Mouse (Mus musculus) limb, embryonic 14.5 days (tissue): ENCODE data around the gene Smg7. TPM values are rescaled to one million over a fixed set of nuclear protein-coding genes. Genes with fewer than 3 reads are reported as not detected.

ENCODE experiments used
- ATAC-seq: fragments of 200-750 bp; cut with Nextera tagmentation; 2 replicates; pipeline ENCODE4 v1.8.0; 2017; ENCODE audit warnings: low read depth, moderate number of reproducible peaks, moderate TSS enrichment; ENCODE audit not compliant: low FRiP score
- DNase-seq: peaks from one replicate; pipeline ENCODE4 v3.0.0-alpha.2; 2015; ENCODE audit warnings: low spot score
- H3K27ac ChIP-seq: fragments of 300-500 bp; sonication (generic); replicated peaks from 2 replicates; pipeline ENCODE4 v1.5.1; 2014; ENCODE audit warnings: low read depth, mild to moderate bottlenecking, low read length, moderate library complexity, mixed read lengths
- H3K27me3 ChIP-seq: fragments of 300-500 bp; sonication (generic); 2 replicates; pipeline ENCODE4 v1.6.1; 2014; ENCODE audit warnings: low read length, mixed read lengths; ENCODE audit not compliant: control insufficient read depth, insufficient read depth
- H3K36me3 ChIP-seq: fragments of 300-500 bp; sonication (generic); 2 replicates; pipeline ENCODE4 v1.6.1; 2014; ENCODE audit warnings: mild to moderate bottlenecking, low read length, moderate library complexity, mixed read lengths; ENCODE audit not compliant: control insufficient read depth, insufficient read depth
- H3K4me1 ChIP-seq: fragments of 300-500 bp; sonication (generic); 2 replicates; pipeline ENCODE4 v1.6.1; 2014; ENCODE audit warnings: antibody characterized with exemption, low read length, mixed read lengths; ENCODE audit not compliant: control insufficient read depth, insufficient read depth
- H3K4me2 ChIP-seq: fragments of 300-500 bp; sonication (generic); replicated peaks from 2 replicates; pipeline ENCODE4 v1.6.1; 2014; ENCODE audit warnings: low read depth, mild to moderate bottlenecking, low read length, moderate library complexity; ENCODE audit not compliant: severe bottlenecking
- H3K4me3 ChIP-seq: fragments of 300-500 bp; sonication (generic); replicated peaks from 2 replicates; pipeline ENCODE4 v1.5.1; 2014; ENCODE audit warnings: low read length
- H3K9ac ChIP-seq: fragments of 300-500 bp; sonication (generic); 2 replicates; pipeline ENCODE4 v1.6.1; 2014; ENCODE audit warnings: mild to moderate bottlenecking, low read depth, low read length, moderate library complexity; ENCODE audit not compliant: severe bottlenecking
- H3K9me3 ChIP-seq: fragments of 300-500 bp; sonication (generic); 2 replicates; pipeline ENCODE4 v1.6.1; 2016; ENCODE audit warnings: low read length; ENCODE audit not compliant: control insufficient read depth
- POLR2A ChIP-seq: fragments of 200-500 bp; IDR thresholded peaks from 2 replicates; pipeline ENCODE4 v1.8.0; 2012; ENCODE audit warnings: inconsistent platforms, mild to moderate bottlenecking, moderate library complexity, borderline replicate concordance; ENCODE audit not compliant: insufficient read depth, insufficient read length; ENCODE audit errors: extremely low read depth
- WGBS: fragments of 180-500 bp; shearing (Covaris S2); extraction: QIAGEN DNeasy Blood & Tissue Kit; methylation state at CpG from one replicate; pipeline ENCODE4 v1.1.7; 2014; 5-methylcytosine and 5-hydroxymethylcytosine counted together
- polyA plus RNA-seq, 2 experiments: library from polyadenylated mRNA; depleted of rRNA in 1 of 2; stranded (reverse) in 1 of 2; unstranded in 1 of 2; fragments of >200 nt; fragmentation: Nextera tagmentation in 1 of 2; extraction: Ambion mirVana in 1 of 2; gene quantifications; 2 replicates each; pipeline versions ENCODE4 v1.2.1 to v1.2.3; 2012 to 2014

The Smg7 gene
- polyA plus RNA-seq, 2 experiments: 30.0 to 37.3 TPM

DNA sequence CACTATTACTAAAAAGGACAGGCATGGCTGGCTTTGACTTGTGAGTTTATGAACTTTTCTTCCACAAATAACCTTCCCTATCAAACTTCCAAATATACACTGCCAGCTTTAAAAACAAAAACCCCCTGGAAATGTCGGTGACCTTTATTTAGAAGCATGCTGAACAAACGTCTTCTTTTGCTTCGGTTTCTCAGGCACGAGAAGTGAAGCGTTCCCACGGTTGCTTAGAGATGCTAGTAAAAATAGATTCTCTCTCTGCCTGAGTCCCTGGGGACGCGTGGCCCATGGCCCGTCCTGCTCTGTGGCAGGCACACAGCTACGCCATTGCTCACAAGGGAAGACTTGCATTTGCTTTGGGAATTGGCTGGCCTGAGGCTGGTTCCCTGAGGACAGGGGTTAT lies 84.7 kb downstream of the Smg7 start:
- Histone ChIP-seq H3K36me3 (no peaks in the 10 kb centered on the region), H3K4me1 (no peaks in the 10 kb centered on the region), H3K27ac (no peak overlapping the region), H3K27me3 (no peaks in the 10 kb centered on the region), H3K4me2 (no peak overlapping the region), H3K9me3 (no peaks in the 10 kb centered on the region), H3K9ac (no peak overlapping the region), H3K4me3 (no peak overlapping the region)
- ATAC-seq (no peak), DNase-seq (no peak)
- TF ChIP-seq POLR2A: no peak
- 55% methylated on average over 10 of the region's 10 CpGs for WGBS

DNA sequence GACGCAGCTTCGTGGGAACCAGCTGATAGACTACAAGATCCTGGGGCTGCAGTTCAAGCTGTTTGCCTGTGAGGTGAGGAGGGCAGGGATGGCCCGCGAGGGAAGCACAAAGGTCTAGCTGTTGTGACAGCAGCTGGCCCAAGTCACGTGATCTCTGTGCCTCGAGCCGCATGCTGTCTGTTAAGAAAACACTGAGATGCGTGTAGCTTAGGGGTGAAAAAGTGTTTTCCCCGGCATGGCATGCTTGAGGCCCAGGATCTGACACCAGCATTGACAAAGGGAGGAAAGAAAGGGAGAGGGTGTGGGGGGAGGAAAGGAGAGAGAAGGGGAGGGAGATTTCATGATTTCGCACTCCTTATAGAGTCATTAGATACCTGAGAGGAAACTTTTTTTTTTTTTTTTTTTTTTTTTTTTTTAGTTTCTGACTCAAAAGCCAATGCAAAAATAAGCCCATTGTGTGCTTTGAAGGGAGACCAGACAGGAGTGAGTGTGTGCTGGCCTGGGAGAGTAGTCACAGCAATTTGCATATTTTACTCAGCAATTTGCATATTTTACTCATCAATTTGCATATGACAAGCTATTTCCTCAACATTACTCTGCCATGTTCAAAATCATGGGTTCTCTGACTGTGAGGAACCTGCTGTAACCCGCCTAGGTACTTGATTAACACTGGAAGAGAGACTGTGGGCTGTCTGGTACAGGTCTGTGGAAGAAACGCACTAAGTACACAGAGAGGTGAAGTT lies 85.2 kb downstream of the Smg7 start:
- TF ChIP-seq POLR2A: no peak
- Histone ChIP-seq H3K4me3 (no peak overlapping the region), H3K27me3 (no peaks in the 10 kb centered on the region), H3K4me1 (no peaks in the 10 kb centered on the region), H3K4me2 (no peak overlapping the region), H3K9ac (no peak overlapping the region), H3K36me3 (no peaks in the 10 kb centered on the region), H3K27ac (no peak overlapping the region), H3K9me3 (no peaks in the 10 kb centered on the region)
- DNase-seq: no peak
- WGBS: 34% methylated on average over 12 of the region's 12 CpGs
- no peak for ATAC-seq

DNA sequence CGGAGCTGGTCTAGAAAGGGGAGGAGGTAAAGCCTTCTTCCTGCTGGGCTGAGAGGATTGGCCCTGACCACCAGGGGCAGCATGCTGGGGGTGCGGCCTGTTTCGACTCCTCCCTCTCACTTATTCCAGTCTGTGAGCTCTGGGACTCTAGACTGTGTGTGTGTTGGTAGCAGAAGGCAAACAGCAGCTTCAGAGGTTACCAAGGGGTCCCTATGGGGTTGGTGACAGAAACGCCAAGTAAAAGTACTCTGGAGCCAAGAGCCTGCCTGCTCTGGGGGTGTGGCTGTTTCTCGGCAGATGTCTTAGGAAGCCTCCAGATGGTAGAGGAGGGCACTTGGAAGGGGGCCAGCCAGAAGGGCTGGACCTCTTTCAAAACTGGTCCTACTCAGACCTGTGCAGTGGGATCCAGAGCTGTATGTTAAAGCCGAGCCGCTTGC lies 87.2 kb downstream of the Smg7 start:
- Histone ChIP-seq H3K36me3 (no peaks in the 10 kb centered on the region), H3K4me1 (no peaks in the 10 kb centered on the region), H3K27me3 (no peaks in the 10 kb centered on the region), H3K4me3 (no peak overlapping the region), H3K9ac (no peak overlapping the region), H3K9me3 (no peaks in the 10 kb centered on the region), H3K4me2 (no peak overlapping the region), H3K27ac (no peak overlapping the region)
- DNase-seq: peak; percentile 23
- WGBS: 29% methylated on average over 6 of the region's 7 CpGs
- no peak for TF ChIP-seq POLR2A
- ATAC-seq: peak; percentile 44; the same call in 1 of the 2 replicates

DNA sequence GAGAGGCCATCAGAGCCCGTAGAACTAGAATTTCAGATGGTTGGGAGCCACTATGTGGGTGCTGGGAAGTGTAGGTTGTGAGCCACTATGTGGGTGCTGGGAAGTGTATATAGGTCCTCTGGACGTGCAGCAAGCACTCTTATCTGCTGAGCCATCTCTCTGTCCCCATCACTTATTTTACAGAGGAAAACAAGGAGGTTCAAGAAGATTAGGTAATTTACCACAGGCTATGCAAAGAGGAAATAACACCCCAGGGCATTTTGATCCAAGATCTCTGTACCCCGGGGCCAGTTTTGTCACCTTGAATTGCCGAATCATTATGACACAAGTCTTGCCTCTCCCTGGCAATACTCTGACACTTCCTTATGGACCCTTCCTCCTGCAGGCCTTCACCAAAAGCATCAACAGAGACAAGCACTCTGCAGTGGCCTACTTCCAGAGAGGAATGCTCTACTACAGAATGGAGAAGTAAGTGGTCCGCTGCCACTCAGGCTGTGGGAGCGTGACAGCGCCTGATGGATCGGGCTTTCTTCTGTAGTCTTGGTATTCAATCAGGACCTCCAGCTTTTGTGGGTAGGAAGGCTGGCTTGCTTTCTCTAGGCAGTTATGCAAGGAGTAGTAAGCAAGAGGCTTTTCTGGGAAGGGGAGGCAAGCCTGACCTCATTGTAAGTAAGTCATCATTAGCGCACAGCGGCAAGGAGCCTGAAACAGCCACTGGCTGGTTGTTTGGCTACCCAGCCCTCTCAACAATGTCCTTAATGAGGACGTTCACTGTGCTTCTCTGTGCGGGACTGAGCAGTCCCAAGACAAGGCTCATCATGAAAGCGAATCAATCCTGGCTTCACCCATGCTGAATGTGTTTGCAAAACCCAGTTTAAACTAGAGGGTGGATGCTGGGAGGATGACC lies 91.7 kb downstream of the Smg7 start:
- no peak overlapping the region for H3K9ac ChIP-seq
- H3K9me3 ChIP-seq: no peaks in the 10 kb centered on the region
- H3K27me3 ChIP-seq: no peaks in the 10 kb centered on the region
- H3K4me2 ChIP-seq: no peak overlapping the region
- no peaks in the 10 kb centered on the region for H3K36me3 ChIP-seq
- 70% methylated on average over 13 of the region's 13 CpGs for WGBS
- H3K4me1 ChIP-seq: no peaks in the 10 kb centered on the region
- DNase-seq (no peak), ATAC-seq (no peak)
- no peak for TF ChIP-seq POLR2A
- H3K4me3 ChIP-seq: no peak overlapping the region
- H3K27ac ChIP-seq: no peak overlapping the region

DNA sequence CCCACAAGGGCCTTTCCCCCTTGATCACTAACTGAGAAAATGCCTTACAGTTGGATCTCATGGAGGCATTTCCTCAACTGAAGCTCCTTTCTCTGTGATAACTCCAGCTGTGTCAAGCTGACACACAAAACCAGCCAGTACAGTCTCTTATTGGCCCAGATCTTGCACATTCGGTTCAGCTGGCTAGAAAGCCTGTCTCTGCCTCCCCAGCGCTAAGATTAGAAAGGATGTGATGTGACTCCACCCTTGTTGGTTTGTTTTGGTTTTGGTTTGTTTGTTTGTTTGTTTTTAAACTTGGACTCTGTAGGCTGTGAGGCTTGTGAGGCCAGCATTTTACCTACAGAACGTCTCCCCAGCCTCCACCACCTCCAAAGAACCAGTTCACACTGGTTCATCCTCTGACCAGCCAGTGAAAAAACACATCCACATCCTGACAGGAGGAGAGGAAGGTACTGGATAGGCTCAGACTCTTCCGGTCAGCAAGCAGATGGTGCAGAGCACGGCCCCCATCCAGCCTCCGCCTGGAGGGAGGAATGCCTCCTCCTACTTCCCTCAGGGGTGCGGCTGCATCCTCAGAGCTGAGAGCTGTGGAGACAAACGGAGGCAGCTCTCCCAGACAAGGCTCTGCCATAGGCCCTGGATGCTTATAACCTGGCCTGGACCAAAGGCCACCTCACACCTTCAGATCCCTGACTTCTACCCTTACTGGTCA lies 92.7 kb downstream of the Smg7 start:
- Histone ChIP-seq H3K27ac (no peak overlapping the region), H3K27me3 (no peaks in the 10 kb centered on the region), H3K4me2 (no peak overlapping the region), H3K4me3 (no peak overlapping the region), H3K9me3 (no peaks in the 10 kb centered on the region), H3K36me3 (no peaks in the 10 kb centered on the region), H3K4me1 (no peaks in the 10 kb centered on the region), H3K9ac (no peak overlapping the region)
- no peak for TF ChIP-seq POLR2A
- DNase-seq (no peak), ATAC-seq (no peak)
- 30% methylated on average over 8 of the region's 8 CpGs for WGBS
